Mouse (Mus musculus) liver, embryonic 15.5 days (tissue): ENCODE measurements at regions not wholly inside any gene's neighbourhood (a gene's known extent, or its start where the extent isn't known, plus 50 kb on each side); places are given as distances from the start of the nearest gene placed in this dataset.

Source experiments
- ATAC-seq: fragments of 200-750 bp; cut with Nextera tagmentation; 2 replicates; pipeline ENCODE4 v1.8.0; 2017; ENCODE audit warnings: moderate number of reproducible peaks, mild to moderate bottlenecking, moderate library complexity; ENCODE audit not compliant: insufficient read depth
- H3K27ac ChIP-seq: fragments of 300-500 bp; sonication (generic); replicated peaks from 2 replicates; pipeline ENCODE4 v1.5.1; 2015; ENCODE audit warnings: mild to moderate bottlenecking, inconsistent platforms
- H3K27me3 ChIP-seq: fragments of 300-500 bp; sonication (generic); 2 replicates; pipeline ENCODE4 v1.6.1; 2015; ENCODE audit warnings: mild to moderate bottlenecking, inconsistent platforms
- H3K36me3 ChIP-seq: fragments of 300-500 bp; sonication (generic); replicated peaks from 2 replicates; pipeline ENCODE4 v1.6.1; 2015; ENCODE audit warnings: moderate library complexity, mild to moderate bottlenecking, inconsistent platforms
- H3K4me1 ChIP-seq: fragments of 300-500 bp; sonication (generic); replicated peaks from 2 replicates; pipeline ENCODE4 v1.6.1; 2015; ENCODE audit warnings: inconsistent platforms
- H3K4me2 ChIP-seq: fragments of 300-500 bp; sonication (generic); 2 replicates; pipeline ENCODE4 v1.6.1; 2015; ENCODE audit warnings: moderate library complexity, mild to moderate bottlenecking, inconsistent platforms
- H3K4me3 ChIP-seq: fragments of 300-500 bp; sonication (generic); replicated peaks from 2 replicates; pipeline ENCODE4 v1.5.1; 2015; ENCODE audit warnings: mild to moderate bottlenecking, inconsistent platforms
- H3K9ac ChIP-seq: fragments of 300-500 bp; sonication (generic); 2 replicates; pipeline ENCODE4 v1.6.1; 2015; ENCODE audit warnings: moderate library complexity, mild to moderate bottlenecking, inconsistent platforms
- H3K9me3 ChIP-seq: fragments of 300-500 bp; sonication (generic); replicated peaks from 2 replicates; pipeline ENCODE4 v1.6.1; 2016; ENCODE audit warnings: inconsistent platforms
- WGBS: fragments of 180-500 bp; shearing (Covaris S2); methylation state at CpG from one replicate; pipeline ENCODE4 v1.1.7; 2015; ENCODE audit warnings: mixed read lengths; ENCODE audit not compliant: insufficient replicate concordance; 5-methylcytosine and 5-hydroxymethylcytosine counted together

DNA sequence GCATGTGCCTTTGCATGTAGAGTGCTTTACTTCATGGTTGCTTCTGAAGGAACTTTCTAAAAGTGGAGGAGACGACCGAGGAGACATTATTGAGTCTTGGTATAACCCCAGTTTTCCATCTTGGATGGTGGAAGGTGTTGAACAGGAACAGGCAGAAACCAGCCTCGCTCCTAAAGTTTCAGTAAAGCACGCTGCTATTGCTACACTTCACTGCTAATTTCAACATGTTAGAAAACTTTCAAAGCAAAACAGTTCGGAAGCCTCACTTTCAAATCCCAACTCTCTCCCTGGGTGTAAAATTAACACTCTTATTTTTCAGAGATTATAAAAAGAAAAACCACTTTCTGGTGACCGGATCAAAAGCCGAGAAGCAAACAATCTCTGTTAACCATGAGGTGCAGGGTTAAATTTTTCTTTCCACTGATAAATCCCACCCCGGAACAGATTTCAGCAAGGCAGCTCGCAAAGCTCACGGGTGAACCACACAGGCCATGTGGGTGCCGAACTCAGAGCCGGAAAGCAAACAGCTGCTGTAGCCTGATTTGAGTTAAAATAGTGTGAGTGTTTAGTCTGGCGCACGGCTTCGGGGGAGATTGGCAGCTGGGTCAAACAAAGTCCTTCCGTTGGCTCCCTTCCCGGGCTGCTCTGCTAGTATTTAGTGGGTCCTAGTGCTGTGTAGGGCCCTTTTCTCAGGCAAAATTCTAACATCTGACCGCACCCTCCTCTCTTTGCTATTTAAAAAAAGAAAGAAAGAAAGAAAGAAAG lies 102.2 kb downstream of the Gm11146 start:
- 50% methylated on average over 18 of the region's 18 CpGs for WGBS
- Histone ChIP-seq H3K4me1 (no peaks in the 10 kb centered on the region), H3K4me2 (peak overlapping the region; percentile 1; the same call in 1 of the 2 replicates), H3K27ac (no peak overlapping the region), H3K4me3 (no peak overlapping the region), H3K9me3 (no peaks in the 10 kb centered on the region), H3K36me3 (no peaks in the 10 kb centered on the region), H3K27me3 (no peaks in the 10 kb centered on the region), H3K9ac (no peak overlapping the region)
- peak; percentile 57 for ATAC-seq

- no peak for ATAC-seq
- Histone ChIP-seq H3K9me3 (no peaks in the 10 kb centered on the region), H3K4me2 (no peak overlapping the region), H3K36me3 (no peaks in the 10 kb centered on the region), H3K4me1 (no peaks in the 10 kb centered on the region), H3K9ac (no peak overlapping the region), H3K27ac (no peak overlapping the region), H3K27me3 (no peaks in the 10 kb centered on the region), H3K4me3 (no peak overlapping the region)
- 70% methylated on average over 7 of the region's 7 CpGs for WGBS
These were observed 106.6 kb downstream of the Gm11146 start for GRCm38 (mm10) chr16:77495310-77495709.

- H3K4me3 ChIP-seq = no peak overlapping the region
- H3K36me3 ChIP-seq = no peaks in the 10 kb centered on the region
- no peak overlapping the region for H3K27ac ChIP-seq
- H3K4me2 ChIP-seq = no peak overlapping the region
- WGBS = 68% methylated on average over 7 of the region's 7 CpGs
- H3K9ac ChIP-seq = no peak overlapping the region
- H3K27me3 ChIP-seq = no peaks in the 10 kb centered on the region
- ATAC-seq = no peak
- no peaks in the 10 kb centered on the region for H3K4me1 ChIP-seq
- no peaks in the 10 kb centered on the region for H3K9me3 ChIP-seq
These were observed 107.9 kb downstream of the Gm11146 start for GRCm38 (mm10) chr16:77494042-77494441.

GRCm38 (mm10) chr16:77488155-77488554 lies 113.7 kb downstream of the Gm11146 start:
- no peak overlapping the region for H3K4me2 ChIP-seq
- WGBS = 56% methylated on average over 1 of the region's 1 CpGs

GRCm38 (mm10) chr16:77479812-77480211 lies 122.1 kb downstream of the Gm11146 start:
- H3K9ac ChIP-seq = no peak overlapping the region

More at GRCm38 (mm10) chr16:77488155-77488554, 113.7 kb downstream of the Gm11146 start:
- Histone ChIP-seq H3K27ac (no peak overlapping the region), H3K36me3 (no peaks in the 10 kb centered on the region), H3K4me1 (no peaks in the 10 kb centered on the region), H3K9ac (no peak overlapping the region), H3K9me3 (no peaks in the 10 kb centered on the region), H3K27me3 (no peaks in the 10 kb centered on the region), H3K4me3 (no peak overlapping the region)
- ATAC-seq = no peak

GRCm38 (mm10) chr16:77471868-77472267 lies 130.0 kb downstream of the Gm11146 start:
- no peak overlapping the region for H3K9ac ChIP-seq
- no peak for ATAC-seq
- no peak overlapping the region for H3K4me2 ChIP-seq
- no peaks in the 10 kb centered on the region for H3K9me3 ChIP-seq
- no peaks in the 10 kb centered on the region for H3K36me3 ChIP-seq
- H3K4me3 ChIP-seq = no peak overlapping the region
- H3K27me3 ChIP-seq = no peaks in the 10 kb centered on the region
- WGBS = 58% methylated on average over 3 of the region's 3 CpGs
- H3K4me1 ChIP-seq = no peaks in the 10 kb centered on the region
- H3K27ac ChIP-seq = no peak overlapping the region

More at GRCm38 (mm10) chr16:77479812-77480211, 122.1 kb downstream of the Gm11146 start:
- WGBS = 56% methylated on average over 7 of the region's 7 CpGs
- no peak overlapping the region for H3K27ac ChIP-seq
- no peak overlapping the region for H3K4me2 ChIP-seq
- no peaks in the 10 kb centered on the region for H3K36me3 ChIP-seq
- no peak overlapping the region for H3K4me3 ChIP-seq
- no peaks in the 10 kb centered on the region for H3K9me3 ChIP-seq
- no peaks in the 10 kb centered on the region for H3K4me1 ChIP-seq
- H3K27me3 ChIP-seq = no peaks in the 10 kb centered on the region
- ATAC-seq = no peak

DNA sequence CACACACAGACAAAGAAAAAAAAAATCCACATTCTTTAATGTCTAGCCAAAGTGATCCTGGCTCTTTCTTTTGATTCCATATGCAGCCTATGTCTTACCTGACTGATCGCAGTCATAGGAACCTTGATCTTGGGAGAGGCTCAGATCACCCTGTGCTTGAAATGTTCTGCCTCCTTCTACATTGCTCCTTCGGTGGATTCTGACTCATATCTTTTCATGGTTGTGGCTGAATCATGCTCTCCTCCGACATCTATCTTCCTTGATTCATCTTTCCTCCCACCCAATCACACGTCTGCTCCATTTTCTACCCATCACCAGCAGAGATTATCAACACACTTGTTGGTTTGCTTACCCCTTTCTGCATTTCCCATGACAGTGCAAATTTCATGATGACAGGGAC lies 132.0 kb downstream of the Gm11146 start:
- WGBS = 58% methylated on average over 4 of the region's 4 CpGs
- H3K4me2 ChIP-seq = no peak overlapping the region
- H3K4me1 ChIP-seq = no peaks in the 10 kb centered on the region
- H3K27ac ChIP-seq = no peak overlapping the region
- no peaks in the 10 kb centered on the region for H3K27me3 ChIP-seq
- no peak overlapping the region for H3K4me3 ChIP-seq
- no peak overlapping the region for H3K9ac ChIP-seq
- ATAC-seq = no peak
- no peaks in the 10 kb centered on the region for H3K9me3 ChIP-seq
- no peaks in the 10 kb centered on the region for H3K36me3 ChIP-seq

- no peak overlapping the region for H3K4me3 ChIP-seq
- H3K27me3 ChIP-seq = no peaks in the 10 kb centered on the region
- 68% methylated on average over 6 of the region's 6 CpGs for WGBS
- no peak overlapping the region for H3K27ac ChIP-seq
- no peak overlapping the region for H3K9ac ChIP-seq
- no peaks in the 10 kb centered on the region for H3K36me3 ChIP-seq
- H3K9me3 ChIP-seq = no peaks in the 10 kb centered on the region
- H3K4me1 ChIP-seq = no peaks in the 10 kb centered on the region
- no peak for ATAC-seq
- H3K4me2 ChIP-seq = no peak overlapping the region
These were observed 132.5 kb downstream of the Gm11146 start for GRCm38 (mm10) chr16:77469328-77469875.

GRCm38 (mm10) chr16:77467216-77467615 lies 134.7 kb downstream of the Gm11146 start:
- Histone ChIP-seq H3K36me3 (no peaks in the 10 kb centered on the region), H3K4me1 (no peaks in the 10 kb centered on the region), H3K27me3 (no peaks in the 10 kb centered on the region), H3K4me3 (no peak overlapping the region), H3K27ac (no peak overlapping the region), H3K9me3 (no peaks in the 10 kb centered on the region), H3K9ac (no peak overlapping the region), H3K4me2 (no peak overlapping the region)
- 75% methylated on average over 12 of the region's 12 CpGs for WGBS
- ATAC-seq = no peak

DNA sequence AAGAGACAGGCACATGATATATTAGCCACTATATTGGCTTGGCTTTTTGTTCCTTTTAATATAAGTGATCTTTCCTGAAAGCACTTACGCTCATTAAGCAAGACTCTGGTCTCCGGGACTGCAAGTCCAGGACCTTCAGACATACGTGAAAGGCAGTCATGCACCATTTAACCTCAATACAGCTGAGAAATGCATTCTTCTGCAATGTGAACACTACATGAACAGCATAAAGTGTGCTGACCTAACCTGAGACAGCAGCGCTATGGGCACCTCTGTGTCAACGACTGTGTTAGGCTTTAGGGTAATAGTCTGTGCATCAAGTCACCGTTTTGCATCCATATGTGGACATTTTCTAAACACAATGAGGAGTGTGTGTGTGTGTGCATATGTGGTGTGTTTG lies 137.3 kb downstream of the Gm11146 start:
- H3K9ac ChIP-seq = no peak overlapping the region
- no peaks in the 10 kb centered on the region for H3K36me3 ChIP-seq
- H3K27me3 ChIP-seq = no peaks in the 10 kb centered on the region
- no peak overlapping the region for H3K4me3 ChIP-seq
- no peak overlapping the region for H3K27ac ChIP-seq
- no peaks in the 10 kb centered on the region for H3K4me1 ChIP-seq
- no peaks in the 10 kb centered on the region for H3K9me3 ChIP-seq
- WGBS = 69% methylated on average over 6 of the region's 6 CpGs
- ATAC-seq = no peak
- no peak overlapping the region for H3K4me2 ChIP-seq

DNA sequence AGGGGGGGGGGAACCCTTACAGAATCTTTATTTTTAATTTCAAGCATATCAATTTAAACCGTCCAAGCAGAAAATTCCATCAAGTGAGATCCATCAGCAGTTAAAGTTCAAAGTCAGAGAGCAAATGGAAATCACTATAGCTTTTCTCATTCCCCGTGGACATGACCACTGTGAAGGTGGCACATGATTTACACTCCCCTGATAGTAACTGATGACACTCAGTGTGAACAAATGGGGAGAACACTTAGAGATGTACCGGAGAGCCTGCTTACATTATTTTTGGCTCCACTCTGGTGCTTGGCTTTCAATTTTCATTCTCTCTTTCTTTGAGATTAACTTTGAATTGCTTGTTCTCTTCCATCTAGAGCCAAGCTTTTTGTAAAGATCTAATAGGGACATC lies 140.0 kb downstream of the Gm11146 start:
- WGBS = 59% methylated on average over 3 of the region's 3 CpGs
- no peaks in the 10 kb centered on the region for H3K4me1 ChIP-seq
- H3K27ac ChIP-seq = no peak overlapping the region
- no peak overlapping the region for H3K9ac ChIP-seq
- no peaks in the 10 kb centered on the region for H3K36me3 ChIP-seq
- H3K27me3 ChIP-seq = no peaks in the 10 kb centered on the region
- H3K4me3 ChIP-seq = no peak overlapping the region
- no peak overlapping the region for H3K4me2 ChIP-seq
- no peaks in the 10 kb centered on the region for H3K9me3 ChIP-seq
- no peak for ATAC-seq

GRCm38 (mm10) chr16:77461459-77461858 lies 140.4 kb downstream of the Gm11146 start:
- Histone ChIP-seq H3K27ac (no peak overlapping the region), H3K9me3 (no peaks in the 10 kb centered on the region), H3K9ac (no peak overlapping the region), H3K4me2 (no peak overlapping the region), H3K27me3 (no peaks in the 10 kb centered on the region), H3K36me3 (no peaks in the 10 kb centered on the region), H3K4me1 (no peaks in the 10 kb centered on the region), H3K4me3 (no peak overlapping the region)
- 71% methylated on average over 1 of the region's 1 CpGs for WGBS
- ATAC-seq = no peak
